Mouse (Mus musculus): ENCODE results near the gene Zfhx3.
A peak's percentile ranks its signal among the peaks of the same experiment; 100 is the strongest.

The Zfhx3 gene

DNA sequence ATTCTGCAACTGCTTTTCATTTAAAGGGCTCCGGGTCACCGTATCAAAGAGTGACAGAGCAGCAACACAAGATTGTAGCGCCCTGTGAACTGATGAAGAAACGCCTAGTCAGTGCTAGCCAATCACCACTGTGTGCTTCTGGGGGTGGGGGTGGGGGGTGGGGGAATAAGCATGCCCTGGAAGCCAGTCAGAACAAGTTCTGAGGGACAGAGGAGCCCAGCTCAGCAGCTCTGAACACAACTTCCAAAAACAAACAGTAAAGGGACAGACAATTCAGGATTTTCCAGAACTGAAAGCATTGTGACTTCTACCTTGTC, 642.2 kb downstream of the Zfhx3 start:
- no peak for DNase-seq (ENCODE audit: extremely low spot score, low spot score)

- DNase-seq (ENCODE audit: extremely low spot score, low spot score), result no peak
These were observed 648.6 kb downstream of the Zfhx3 start for GRCm38 (mm10) chr8:108591037-108591436.

- DNase-seq (ENCODE audit: extremely low spot score, low spot score), result no peak
These were observed 649.7 kb downstream of the Zfhx3 start for GRCm38 (mm10) chr8:108592028-108592724.

GRCm38 (mm10) chr8:108592990-108593589, 650.6 kb downstream of the Zfhx3 start:
- DNase-seq (ENCODE audit: extremely low spot score, low spot score), result peak; percentile 26

GRCm38 (mm10) chr8:108593891-108594290, 651.4 kb downstream of the Zfhx3 start:
- DNase-seq (ENCODE audit: extremely low spot score, low spot score), result peak; percentile 54

GRCm38 (mm10) chr8:108594361-108595060, 652.1 kb downstream of the Zfhx3 start:
- peak; percentile 46 for DNase-seq (ENCODE audit: extremely low spot score, low spot score)

- no peak for DNase-seq (ENCODE audit: extremely low spot score, low spot score)
These were observed 652.6 kb downstream of the Zfhx3 start for GRCm38 (mm10) chr8:108595061-108595419.

GRCm38 (mm10) chr8:108595721-108596495, 653.5 kb downstream of the Zfhx3 start:
- no peak for DNase-seq (ENCODE audit: extremely low spot score, low spot score)

GRCm38 (mm10) chr8:108599003-108599402, 656.6 kb downstream of the Zfhx3 start:
- DNase-seq (ENCODE audit: extremely low spot score, low spot score), result no peak

DNA sequence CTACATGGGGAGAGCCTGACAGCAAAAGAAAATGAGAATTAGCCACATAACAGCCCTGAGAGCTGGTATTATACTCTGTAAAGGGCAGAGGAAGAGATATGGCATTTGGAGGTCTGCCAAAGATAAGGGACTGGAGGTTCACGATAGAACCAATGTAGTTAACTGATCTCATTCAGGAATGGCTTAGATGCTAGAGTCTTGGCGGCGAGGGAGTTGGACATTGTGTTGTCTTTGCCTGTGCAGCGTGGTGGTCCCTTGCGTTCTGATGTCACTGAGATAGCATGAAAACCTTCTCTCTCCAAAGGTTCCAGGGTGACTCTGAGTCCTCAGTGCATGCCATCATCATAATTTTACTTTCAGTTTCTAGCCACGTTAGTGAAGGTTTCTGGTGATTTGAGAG, 657.1 kb downstream of the Zfhx3 start:
- no peak for DNase-seq (ENCODE audit: extremely low spot score, low spot score)

DNA sequence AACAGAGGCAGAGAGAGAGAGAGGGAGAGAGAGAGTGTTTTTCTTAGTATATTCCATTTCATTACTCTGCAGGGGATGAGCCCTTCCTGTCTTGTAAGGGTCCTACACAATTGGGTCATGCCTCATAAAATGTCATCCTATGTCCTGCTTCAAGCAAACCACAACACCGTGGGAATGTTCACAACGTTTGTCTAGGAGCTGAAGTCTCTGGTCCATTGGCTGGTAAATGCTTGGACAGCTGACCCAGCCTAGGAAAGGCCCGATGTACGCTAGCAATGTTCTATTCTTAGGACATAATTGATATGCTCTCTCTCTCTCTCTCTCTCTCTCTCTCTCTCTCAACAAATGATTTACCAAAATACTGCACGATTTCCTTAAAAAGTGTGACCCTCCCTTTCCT, 666.2 kb downstream of the Zfhx3 start:
- no peak for DNase-seq (ENCODE audit: extremely low spot score, low spot score)

DNA sequence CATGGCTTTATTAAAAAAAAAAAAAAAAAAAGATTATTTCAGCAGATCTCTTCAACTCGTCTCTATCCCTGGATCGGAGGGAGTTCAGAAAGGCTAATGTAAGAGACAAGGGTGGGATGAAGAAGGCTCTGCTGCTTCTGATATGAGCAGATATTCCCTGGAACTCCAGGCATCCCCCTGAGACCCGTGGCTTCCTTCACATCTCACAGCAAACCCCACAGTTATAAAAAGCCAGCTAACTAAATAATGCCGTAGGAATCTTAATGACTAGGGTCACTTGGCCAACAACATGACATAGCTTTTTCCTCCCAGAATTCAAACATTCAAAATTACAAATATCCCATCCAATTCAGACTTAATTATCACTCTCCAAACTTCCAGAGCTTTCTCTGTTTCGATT, 666.7 kb downstream of the Zfhx3 start:
- DNase-seq (ENCODE audit: extremely low spot score, low spot score), result no peak

DNA sequence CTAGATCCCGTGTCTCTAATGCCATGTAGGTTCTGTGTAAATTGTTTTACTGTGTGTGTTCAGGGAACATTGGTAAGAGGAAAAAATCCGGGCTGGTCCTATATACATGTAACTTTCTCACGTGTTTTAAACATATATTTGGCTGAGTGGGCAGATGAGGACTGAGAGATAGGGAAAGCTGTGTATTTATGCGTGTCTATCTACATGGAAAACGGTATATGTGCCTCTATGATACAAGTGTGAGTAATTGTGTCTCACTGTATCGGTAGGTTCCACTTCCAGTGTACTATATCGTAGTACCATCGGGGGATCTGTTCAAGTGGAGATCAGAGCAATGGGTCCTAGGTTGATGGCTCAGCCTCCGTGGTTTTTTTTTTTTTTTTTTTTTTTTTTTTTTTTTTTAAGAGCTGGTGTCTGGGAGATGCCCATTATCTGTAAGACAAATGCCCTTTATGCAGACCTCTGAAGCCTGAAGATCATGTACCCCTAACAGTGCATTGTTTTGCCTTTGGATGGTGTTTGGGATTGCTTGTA, 668.8 kb downstream of the Zfhx3 start:
- DNase-seq (ENCODE audit: extremely low spot score, low spot score), result no peak

GRCm38 (mm10) chr8:108611792-108612413, 669.5 kb downstream of the Zfhx3 start:
- DNase-seq (ENCODE audit: extremely low spot score, low spot score), result no peak

GRCm38 (mm10) chr8:108612815-108613214, 670.4 kb downstream of the Zfhx3 start:
- peak; percentile 39 for DNase-seq (ENCODE audit: extremely low spot score, low spot score)

DNA sequence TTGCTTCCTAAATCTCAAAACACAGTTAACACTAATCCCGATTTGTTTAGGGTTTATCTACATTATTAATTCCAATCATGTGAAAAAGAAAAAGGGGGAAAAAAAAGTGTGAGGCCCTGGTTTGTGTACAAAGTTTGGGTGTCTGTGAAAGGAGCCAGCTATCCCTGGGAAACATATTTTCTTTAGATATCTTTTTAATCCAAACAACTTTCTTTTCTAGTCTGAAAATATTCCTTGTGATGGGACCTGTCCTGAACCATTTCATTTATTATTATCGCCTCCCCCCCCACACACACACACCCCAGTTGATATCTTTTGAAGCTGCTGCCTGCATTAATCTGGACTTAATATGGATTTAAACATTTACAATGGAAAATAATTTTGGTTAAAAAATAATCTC, 670.8 kb downstream of the Zfhx3 start:
- DNase-seq (ENCODE audit: extremely low spot score, low spot score), result no peak

DNA sequence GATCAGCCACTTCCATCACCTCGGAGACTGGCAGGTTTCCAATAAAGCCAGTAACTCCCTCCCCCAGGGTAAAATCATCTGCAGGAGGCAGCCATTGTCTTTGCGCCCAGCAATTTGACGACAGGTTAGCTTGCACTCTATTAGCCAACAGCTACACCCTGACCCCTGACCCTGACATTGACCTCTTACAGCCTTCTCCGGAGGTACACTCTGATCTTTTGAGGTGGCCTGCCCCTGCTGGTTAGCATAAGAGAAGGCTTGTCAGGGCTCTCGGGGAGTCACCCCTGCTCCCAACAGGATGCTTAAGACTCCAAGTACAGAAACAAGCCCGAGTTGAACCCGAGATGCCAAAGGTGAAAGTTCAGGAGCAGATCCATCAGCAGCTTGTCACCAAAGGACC, 678.9 kb downstream of the Zfhx3 start:
- peak; percentile 40 for DNase-seq (ENCODE audit: extremely low spot score, low spot score)

- DNase-seq (ENCODE audit: extremely low spot score, low spot score), result no peak
These were observed 681.2 kb downstream of the Zfhx3 start for GRCm38 (mm10) chr8:108623660-108624059.

GRCm38 (mm10) chr8:108625571-108626120, 683.2 kb downstream of the Zfhx3 start:
- no peak for DNase-seq (ENCODE audit: extremely low spot score, low spot score)

GRCm38 (mm10) chr8:108631069-108631468, 688.6 kb downstream of the Zfhx3 start:
- DNase-seq (ENCODE audit: extremely low spot score, low spot score), result no peak

DNA sequence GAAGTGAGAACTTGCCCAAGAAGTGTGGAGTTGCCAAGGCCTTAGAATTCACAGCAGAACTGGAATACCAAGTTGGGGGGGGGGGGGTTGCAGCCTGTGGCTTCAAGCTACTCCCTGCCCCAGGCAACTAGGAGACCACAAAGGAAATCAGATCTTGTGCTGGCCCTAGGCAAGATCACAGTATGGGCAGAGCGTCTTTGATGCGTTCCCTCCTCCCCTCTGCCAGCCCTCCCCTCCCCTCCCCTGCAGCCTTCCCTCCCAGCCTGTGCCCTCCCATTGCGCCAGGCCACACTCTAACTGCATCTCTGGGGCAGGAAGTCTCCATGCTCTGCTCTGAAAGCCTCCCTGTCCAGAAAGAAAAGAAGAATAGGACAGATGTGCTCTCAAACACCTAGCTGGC, 691.8 kb downstream of the Zfhx3 start:
- no peak for DNase-seq (ENCODE audit: extremely low spot score, low spot score)
